Mouse (Mus musculus) CD8-positive naive resting alpha-beta T cell, adult 2 months (primary cell): ENCODE data around the gene Mkrn2os.
"Not testable (repeated sequence)": the region's sequence is repeated elsewhere in the genome, so short reads cannot be mapped to it uniquely, and the experiment has no call there.

Source experiments
- DNase-seq, 2 experiments: peaks; one replicate each; pipeline ENCODE4 v3.0.0; 2022; ENCODE audit warnings: low read depth in 2 of 2, low spot score in 2 of 2

Mkrn2os gene

GRCm38 (mm10) chr6:115592458-115592857 lies at the start of gene Mkrn2os:
TSS of gene Mkrn2os (minus strand) at chr6:115592576.
- no peak for DNase-seq

- DNase-seq, result not testable (repeated sequence)
These were observed 45.8 kb upstream of the Mkrn2os start for GRCm38 (mm10) chr6:115638188-115638587.

- no peak for DNase-seq
These were observed 41.6 kb upstream of the Mkrn2os start for GRCm38 (mm10) chr6:115634015-115634414.

- DNase-seq, result no peak
These were observed 38.9 kb upstream of the Mkrn2os start for GRCm38 (mm10) chr6:115631056-115631795.

GRCm38 (mm10) chr6:115626121-115626520 lies 33.7 kb upstream of the Mkrn2os start:
- DNase-seq, result no peak

GRCm38 (mm10) chr6:115620942-115621341 lies 28.6 kb upstream of the Mkrn2os start:
- DNase-seq, result no peak

GRCm38 (mm10) chr6:115619818-115620217 lies 27.4 kb upstream of the Mkrn2os start:
- no peak for DNase-seq

- no peak for DNase-seq
These were observed 23.6 kb upstream of the Mkrn2os start for GRCm38 (mm10) chr6:115615983-115616382.

- DNase-seq, result no peak
These were observed 21.4 kb upstream of the Mkrn2os start for GRCm38 (mm10) chr6:115613793-115614192.

- no peak for DNase-seq
These were observed 17.9 kb upstream of the Mkrn2os start for GRCm38 (mm10) chr6:115610301-115610700.

GRCm38 (mm10) chr6:115609121-115609520 lies 16.7 kb upstream of the Mkrn2os start:
- peak in 1 of 2 experiments; percentile 34 for DNase-seq

- no peak for DNase-seq
These were observed 15.1 kb upstream of the Mkrn2os start for GRCm38 (mm10) chr6:115607429-115607828.

GRCm38 (mm10) chr6:115606461-115606860 lies 14.1 kb upstream of the Mkrn2os start:
- DNase-seq, result no peak

- peak; percentile 78 to 79 for DNase-seq
These were observed 9.5 kb upstream of the Mkrn2os start, which contains the start of gene Mkrn2 for GRCm38 (mm10) chr6:115601715-115602523. TSS of gene Mkrn2 (plus strand) at chr6:115601902.

GRCm38 (mm10) chr6:115601322-115601714 lies 8.9 kb upstream of the Mkrn2os start:
- no peak for DNase-seq

- no peak for DNase-seq
These were observed 3.3 kb upstream of the Mkrn2os start for GRCm38 (mm10) chr6:115595667-115596066.

GRCm38 (mm10) chr6:115594463-115594862 lies 2.1 kb upstream of the Mkrn2os start:
- peak; percentile 40 to 41 for DNase-seq

- no peak for DNase-seq
These were observed 876 bp upstream of the Mkrn2os start for GRCm38 (mm10) chr6:115593252-115593651.

- no peak for DNase-seq
These were observed 550 bp downstream of the Mkrn2os start for GRCm38 (mm10) chr6:115591692-115592359.

- no peak for DNase-seq
These were observed 6.1 kb downstream of the Mkrn2os start for GRCm38 (mm10) chr6:115586321-115586720.

- DNase-seq, result no peak
These were observed 8.2 kb downstream of the Mkrn2os start for GRCm38 (mm10) chr6:115584176-115584575.
